Mouse (Mus musculus): ENCODE measurements around the gene Tsc22d3.

Tsc22d3 gene

DNA sequence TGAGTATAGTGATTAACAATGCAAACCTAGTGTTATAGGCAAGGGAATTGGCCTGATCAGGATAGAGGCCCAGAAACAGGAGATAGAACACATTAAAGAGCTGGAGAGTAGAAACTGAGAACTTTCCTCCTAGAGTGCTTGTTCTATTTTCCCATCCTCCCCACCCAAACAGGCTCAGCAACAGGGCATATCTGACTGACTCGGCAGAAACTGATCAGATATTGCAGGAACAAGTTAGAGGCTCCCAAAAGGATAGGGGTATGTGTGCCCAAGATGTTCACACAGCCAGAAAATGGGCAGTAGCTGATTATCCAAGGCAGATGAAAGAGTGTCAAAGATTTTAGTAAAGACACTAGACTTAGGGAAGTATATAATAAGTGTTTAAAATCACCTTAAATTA is 25.3 kb downstream of the Tsc22d3 start:
- no peaks in the 10 kb centered on the region for H3K36me3 ChIP-seq (ENCODE audit: insufficient read depth, low read length)
- H3K9me3 ChIP-seq (ENCODE audit: low read length): no peaks in the 10 kb centered on the region
- H3K4me3 ChIP-seq (replicated peaks; ENCODE audit: low read length): no peak overlapping the region
- H3K27me3 ChIP-seq (ENCODE audit: insufficient read depth, low read length): no peaks in the 10 kb centered on the region
- H3K4me1 ChIP-seq (replicated peaks; ENCODE audit: low read depth, low read length): no peaks in the 10 kb centered on the region
- TF ChIP-seq POU5F1 (IDR thresholded peaks at IDR 0.05; ENCODE audit: borderline replicate concordance, low read length): no peak

DNA sequence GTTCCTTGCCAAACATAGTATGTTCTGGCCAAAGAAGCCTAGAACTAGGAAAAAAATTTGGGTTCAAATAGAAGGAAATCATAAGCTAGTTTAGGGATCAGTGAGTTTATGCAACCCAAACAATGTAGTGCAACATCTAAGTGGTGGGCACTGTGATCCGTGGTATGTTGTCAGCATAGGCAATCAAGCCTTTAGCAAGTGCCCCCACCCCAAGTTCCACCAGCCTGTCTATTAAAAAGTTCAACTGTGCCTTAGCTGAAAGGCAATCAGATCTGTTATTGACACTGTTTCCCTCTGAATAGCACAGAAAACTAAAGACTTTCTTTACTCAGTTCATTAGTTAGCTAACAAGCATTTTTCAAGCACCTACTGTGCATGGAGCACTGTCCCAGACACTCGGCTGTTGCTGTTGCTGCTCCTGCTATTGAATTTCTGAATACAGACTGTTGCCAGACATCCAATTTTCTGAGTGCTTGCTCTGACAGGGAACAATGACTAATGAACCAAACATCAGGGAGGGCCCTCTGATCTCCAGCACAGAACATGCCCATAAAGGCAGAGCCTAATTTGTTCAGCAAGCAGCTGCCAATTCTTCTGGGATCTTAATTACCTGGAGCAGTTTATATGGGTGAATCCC is 27.6 kb downstream of the Tsc22d3 start:
- no peak for TF ChIP-seq POU5F1 (IDR thresholded peaks at IDR 0.05; ENCODE audit: borderline replicate concordance, low read length)
- no peak for TF ChIP-seq CTCF (conservative IDR thresholded peaks at IDR 0.05; ENCODE audit: low read length)
- TF ChIP-seq NANOG (IDR thresholded peaks at IDR 0.05; ENCODE audit: borderline replicate concordance, low read length): no peak
- Histone ChIP-seq H3K27me3 (ENCODE audit: insufficient read depth, low read length) (no peaks in the 10 kb centered on the region), H3K4me1 (replicated peaks; ENCODE audit: low read depth, low read length) (no peaks in the 10 kb centered on the region), H3K36me3 (ENCODE audit: insufficient read depth, low read length) (no peaks in the 10 kb centered on the region), H3K9me3 (ENCODE audit: low read length) (no peaks in the 10 kb centered on the region), H3K4me3 (replicated peaks; ENCODE audit: low read length) (no peak overlapping the region)

DNA sequence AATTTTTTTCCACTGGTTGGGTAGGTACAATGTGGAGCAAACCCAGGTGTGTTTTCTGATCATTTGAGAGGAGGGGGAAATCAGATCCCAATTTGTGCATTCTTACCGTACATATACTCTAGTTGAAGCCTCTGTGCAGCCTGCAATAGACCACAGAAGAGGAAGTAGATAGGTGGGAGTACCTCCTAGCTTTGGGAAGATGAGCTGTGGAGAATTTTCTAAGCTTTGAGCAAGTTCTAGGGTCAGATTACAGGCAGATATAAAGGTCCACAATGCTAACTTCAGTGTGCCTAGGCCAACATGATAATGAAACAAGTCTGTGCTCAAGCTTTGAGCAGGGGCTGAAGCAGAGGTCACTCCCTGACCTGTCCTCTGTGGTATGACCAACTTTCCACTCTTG is 30.9 kb downstream of the Tsc22d3 start:
- Histone ChIP-seq H3K36me3 (ENCODE audit: insufficient read depth, low read length) (no peaks in the 10 kb centered on the region), H3K9me3 (ENCODE audit: low read length) (no peaks in the 10 kb centered on the region), H3K4me3 (replicated peaks; ENCODE audit: low read length) (no peak overlapping the region), H3K4me1 (replicated peaks; ENCODE audit: low read depth, low read length) (no peaks in the 10 kb centered on the region), H3K27me3 (ENCODE audit: insufficient read depth, low read length) (no peaks in the 10 kb centered on the region)
- no peak for TF ChIP-seq CTCF (conservative IDR thresholded peaks at IDR 0.05; ENCODE audit: low read length)
- TF ChIP-seq NANOG (IDR thresholded peaks at IDR 0.05; ENCODE audit: borderline replicate concordance, low read length): no peak
- no peak for TF ChIP-seq POU5F1 (IDR thresholded peaks at IDR 0.05; ENCODE audit: borderline replicate concordance, low read length)

DNA sequence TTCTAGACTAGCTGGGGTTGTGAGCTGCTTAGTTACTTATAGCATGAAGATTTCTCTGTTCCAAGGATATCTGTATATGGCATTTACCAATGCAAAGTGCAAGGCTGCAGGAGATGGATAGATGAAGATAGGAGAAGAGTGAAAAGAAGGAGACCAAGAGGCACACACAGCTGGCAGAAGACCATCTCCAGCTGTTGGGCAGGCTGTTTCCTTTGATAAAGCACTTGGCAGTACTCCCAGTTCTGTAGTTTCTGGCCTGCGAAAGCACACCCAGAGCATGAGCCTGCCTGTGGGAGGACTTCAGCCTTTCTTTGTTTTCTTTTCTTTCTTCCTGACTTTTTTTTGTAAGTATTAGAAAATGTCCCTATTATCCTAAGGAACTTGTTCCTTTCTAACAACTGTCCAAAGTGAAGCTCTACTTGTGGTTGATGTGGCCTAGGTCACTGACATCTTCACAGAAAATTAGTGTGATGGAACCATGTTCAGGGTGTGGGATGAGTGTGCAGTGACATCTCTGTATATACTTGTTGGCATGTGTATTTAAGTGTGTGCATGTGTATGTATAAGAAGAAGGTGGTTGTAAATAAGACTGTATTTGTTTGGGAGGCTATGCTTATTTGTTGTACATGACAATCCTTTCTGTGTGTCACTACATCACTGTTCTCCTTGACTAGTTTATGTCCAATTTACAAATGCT is 32.6 kb downstream of the Tsc22d3 start:
- H3K9me3 ChIP-seq (ENCODE audit: low read length): no peaks in the 10 kb centered on the region
- H3K27me3 ChIP-seq (ENCODE audit: insufficient read depth, low read length): no peaks in the 10 kb centered on the region
- H3K4me1 ChIP-seq (replicated peaks; ENCODE audit: low read depth, low read length): no peaks in the 10 kb centered on the region
- no peak overlapping the region for H3K4me3 ChIP-seq (replicated peaks; ENCODE audit: low read length)
- no peak for TF ChIP-seq CTCF (conservative IDR thresholded peaks at IDR 0.05; ENCODE audit: low read length)
- TF ChIP-seq NANOG (IDR thresholded peaks at IDR 0.05; ENCODE audit: borderline replicate concordance, low read length): no peak
- TF ChIP-seq POU5F1 (IDR thresholded peaks at IDR 0.05; ENCODE audit: borderline replicate concordance, low read length): no peak
- H3K36me3 ChIP-seq (ENCODE audit: insufficient read depth, low read length): no peaks in the 10 kb centered on the region

DNA sequence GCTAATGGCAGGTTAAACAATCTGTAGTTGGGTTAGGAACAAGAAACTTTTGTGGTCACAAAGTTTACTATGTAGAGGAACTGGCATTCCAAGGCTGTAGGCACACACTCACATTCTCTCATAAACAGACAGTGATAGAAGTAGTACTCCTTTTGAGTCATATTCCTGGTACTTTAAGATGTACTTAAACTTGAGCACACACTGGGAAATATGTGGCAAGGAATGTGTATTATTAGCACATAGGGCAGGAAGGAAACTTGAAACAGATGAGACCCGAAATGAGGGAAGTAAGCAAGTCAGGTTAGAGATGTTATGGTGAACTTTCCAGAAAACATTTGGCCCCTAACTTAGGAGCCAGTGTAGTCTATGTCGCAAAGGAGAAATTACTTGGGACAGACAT is 34.7 kb downstream of the Tsc22d3 start:
- no peaks in the 10 kb centered on the region for H3K9me3 ChIP-seq (ENCODE audit: low read length)
- no peaks in the 10 kb centered on the region for H3K27me3 ChIP-seq (ENCODE audit: insufficient read depth, low read length)
- no peak for TF ChIP-seq NANOG (IDR thresholded peaks at IDR 0.05; ENCODE audit: borderline replicate concordance, low read length)
- no peak for TF ChIP-seq CTCF (conservative IDR thresholded peaks at IDR 0.05; ENCODE audit: low read length)
- no peak for TF ChIP-seq POU5F1 (IDR thresholded peaks at IDR 0.05; ENCODE audit: borderline replicate concordance, low read length)
- no peak overlapping the region for H3K4me3 ChIP-seq (replicated peaks; ENCODE audit: low read length)
- no peaks in the 10 kb centered on the region for H3K36me3 ChIP-seq (ENCODE audit: insufficient read depth, low read length)
- no peaks in the 10 kb centered on the region for H3K4me1 ChIP-seq (replicated peaks; ENCODE audit: low read depth, low read length)

DNA sequence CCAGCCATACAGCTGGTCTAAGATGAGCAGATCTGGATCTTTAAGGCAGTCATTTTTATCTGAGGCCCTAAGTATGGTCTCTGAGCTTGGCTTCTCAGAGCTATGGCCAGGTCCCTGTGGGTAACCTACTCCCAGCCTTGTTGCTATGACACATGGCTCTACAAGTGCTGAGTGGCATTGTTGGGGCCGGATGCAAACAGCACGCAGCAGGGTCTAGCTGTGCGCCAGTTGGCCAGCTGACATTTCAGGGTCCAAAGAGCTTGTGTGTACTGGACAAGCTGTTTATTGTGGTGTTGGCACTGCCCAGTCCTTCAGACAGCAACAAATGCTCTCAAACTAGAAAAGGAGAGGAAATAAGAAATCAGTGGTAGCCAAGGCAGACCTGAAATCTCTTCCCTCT is 35.2 kb downstream of the Tsc22d3 start:
- no peaks in the 10 kb centered on the region for H3K9me3 ChIP-seq (ENCODE audit: low read length)
- H3K4me1 ChIP-seq (replicated peaks; ENCODE audit: low read depth, low read length): no peaks in the 10 kb centered on the region
- H3K4me3 ChIP-seq (replicated peaks; ENCODE audit: low read length): no peak overlapping the region
- no peaks in the 10 kb centered on the region for H3K27me3 ChIP-seq (ENCODE audit: insufficient read depth, low read length)
- H3K36me3 ChIP-seq (ENCODE audit: insufficient read depth, low read length): no peaks in the 10 kb centered on the region
- TF ChIP-seq CTCF (conservative IDR thresholded peaks at IDR 0.05; ENCODE audit: low read length): no peak

DNA sequence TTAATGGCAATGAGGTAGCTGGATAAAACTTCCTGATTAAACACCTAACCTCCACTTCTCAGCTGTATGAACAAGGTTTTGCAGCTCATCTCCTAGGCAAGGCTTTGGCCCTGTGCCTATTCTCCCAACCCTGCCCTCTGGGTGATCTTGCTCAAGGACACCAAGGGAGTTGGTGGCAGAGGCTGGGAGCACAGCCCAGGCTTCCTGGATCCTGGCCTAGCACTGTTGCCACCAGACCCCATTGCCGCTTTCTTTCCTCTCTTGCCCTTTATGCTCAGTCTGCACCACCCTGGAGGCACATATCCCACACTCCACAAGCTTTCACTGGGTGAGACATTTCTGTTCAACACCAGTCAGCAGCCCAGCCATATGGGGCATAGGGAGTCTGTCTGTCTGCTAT is 35.7 kb downstream of the Tsc22d3 start:
- Histone ChIP-seq H3K9me3 (ENCODE audit: low read length) (no peaks in the 10 kb centered on the region), H3K4me3 (replicated peaks; ENCODE audit: low read length) (no peak overlapping the region), H3K27me3 (ENCODE audit: insufficient read depth, low read length) (no peaks in the 10 kb centered on the region), H3K36me3 (ENCODE audit: insufficient read depth, low read length) (no peaks in the 10 kb centered on the region), H3K4me1 (replicated peaks; ENCODE audit: low read depth, low read length) (no peaks in the 10 kb centered on the region)
- no peak for TF ChIP-seq POU5F1 (IDR thresholded peaks at IDR 0.05; ENCODE audit: borderline replicate concordance, low read length)
- no peak for TF ChIP-seq CTCF (conservative IDR thresholded peaks at IDR 0.05; ENCODE audit: low read length)
- TF ChIP-seq NANOG (IDR thresholded peaks at IDR 0.05; ENCODE audit: borderline replicate concordance, low read length): no peak

DNA sequence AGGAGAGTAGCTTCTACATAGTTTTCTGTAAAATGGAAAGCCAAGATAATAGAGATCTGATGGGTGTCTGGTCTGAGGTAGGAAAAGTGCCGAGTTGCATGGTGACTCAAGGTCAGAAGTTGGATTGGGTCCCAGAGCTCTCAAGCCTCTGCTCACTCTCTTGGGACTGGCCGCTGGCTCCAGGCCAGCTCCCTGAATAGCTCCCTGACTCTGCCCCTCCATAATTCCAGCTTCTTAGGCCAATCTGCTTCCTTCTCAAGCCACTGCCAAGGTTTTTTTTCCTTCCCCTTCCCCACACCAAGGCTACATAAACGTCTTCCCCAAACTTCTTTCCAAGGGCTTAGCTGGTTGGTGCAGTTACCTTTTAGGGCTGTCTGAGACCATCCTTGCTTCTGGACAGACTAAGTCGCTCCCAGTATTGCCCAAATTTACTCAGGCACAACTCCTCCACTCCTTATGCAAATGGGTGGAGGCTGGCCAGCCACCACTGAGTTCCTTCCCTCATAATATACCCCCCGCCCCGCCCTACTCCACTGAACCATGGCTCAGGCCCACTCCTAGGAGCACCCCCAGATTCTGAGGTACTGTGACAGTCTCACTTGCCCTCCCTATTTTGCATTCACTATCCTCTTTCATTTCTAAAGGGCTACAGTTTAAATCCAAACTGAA is 42.1 kb downstream of the Tsc22d3 start:
- Histone ChIP-seq H3K9me3 (ENCODE audit: low read length) (no peaks in the 10 kb centered on the region), H3K27me3 (ENCODE audit: insufficient read depth, low read length) (no peaks in the 10 kb centered on the region), H3K36me3 (ENCODE audit: insufficient read depth, low read length) (no peaks in the 10 kb centered on the region), H3K4me3 (replicated peaks; ENCODE audit: low read length) (no peak overlapping the region), H3K4me1 (replicated peaks; ENCODE audit: low read depth, low read length) (no peaks in the 10 kb centered on the region)
- TF ChIP-seq CTCF (conservative IDR thresholded peaks at IDR 0.05; ENCODE audit: low read length) (no peak), NANOG (IDR thresholded peaks at IDR 0.05; ENCODE audit: borderline replicate concordance, low read length) (no peak)

DNA sequence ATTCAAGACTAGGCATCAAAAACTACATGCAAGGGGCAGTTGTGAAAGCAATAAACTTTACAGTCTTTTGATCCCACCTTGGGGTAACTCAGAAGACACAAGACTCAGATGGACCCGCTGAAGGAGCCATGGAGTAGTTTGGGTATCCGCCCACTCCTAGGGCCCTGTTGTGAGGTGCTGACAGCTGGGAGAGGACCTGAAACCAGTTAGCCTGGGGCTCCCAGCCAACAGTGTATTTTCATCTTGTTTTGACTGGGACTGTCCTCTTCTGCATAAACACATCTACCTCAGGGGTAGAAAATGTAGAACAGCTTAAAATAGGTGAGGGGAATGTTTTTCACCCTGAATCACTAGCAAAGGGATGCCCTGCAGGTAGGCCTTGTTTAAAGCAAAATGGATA is 44.5 kb downstream of the Tsc22d3 start:
- no peak for TF ChIP-seq CTCF (conservative IDR thresholded peaks at IDR 0.05; ENCODE audit: low read length)
- TF ChIP-seq NANOG (IDR thresholded peaks at IDR 0.05; ENCODE audit: borderline replicate concordance, low read length): no peak
- TF ChIP-seq POU5F1 (IDR thresholded peaks at IDR 0.05; ENCODE audit: borderline replicate concordance, low read length): no peak
- H3K9me3 ChIP-seq (ENCODE audit: low read length): no peaks in the 10 kb centered on the region
- H3K27me3 ChIP-seq (ENCODE audit: insufficient read depth, low read length): no peaks in the 10 kb centered on the region
- no peaks in the 10 kb centered on the region for H3K4me1 ChIP-seq (replicated peaks; ENCODE audit: low read depth, low read length)
- no peaks in the 10 kb centered on the region for H3K36me3 ChIP-seq (ENCODE audit: insufficient read depth, low read length)
- H3K4me3 ChIP-seq (replicated peaks; ENCODE audit: low read length): no peak overlapping the region

All from E14TG2a.4 (cell line).